Comparison of ENCODE assay signal across 20 mouse cellular contexts in the genomic region with DNA sequence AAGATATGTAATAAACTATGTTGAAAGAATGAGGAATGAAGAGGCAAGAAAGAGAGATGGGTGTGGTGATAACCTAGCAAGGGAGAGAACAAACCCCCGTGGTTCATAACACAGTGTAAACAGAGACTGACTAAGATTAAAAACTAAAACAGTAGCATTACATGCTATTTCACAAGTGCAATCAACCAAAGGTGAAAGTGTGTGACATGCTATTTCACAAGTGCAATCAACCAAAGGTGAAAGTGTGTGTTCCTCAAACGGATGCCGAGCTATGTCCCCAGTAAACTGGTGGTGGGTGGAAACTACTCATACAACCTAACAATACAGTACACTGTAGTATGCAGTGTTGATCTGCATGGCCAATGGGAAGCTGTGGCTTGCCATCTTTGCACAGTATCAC.
"Had no signal": no experiment of that assay in that cellular context is flagged by ENCODE, and none has a peak within 500 bp of the region (broad histone marks: within the 10 kb centered on the region; RNA-seq: fewer than 3 reads in every experiment).

No protein-coding gene starts in this region.

- H3K9me3 ChIP-seq: lung, embryonic 15.5 days; midbrain, embryonic 10.5 days; midbrain, embryonic 12.5 days; neural tube, embryonic 13.5 days; neural tube, embryonic 15.5 days; stomach, embryonic 15.5 days had no signal

- ATAC-seq: lung, postnatal 0 days; midbrain, embryonic 16.5 days had no signal

- H3K4me2 ChIP-seq: lung, embryonic 15.5 days; midbrain, embryonic 12.5 days; neural tube, embryonic 13.5 days; neural tube, embryonic 15.5 days; stomach, embryonic 15.5 days had no signal

- H3K36me3 ChIP-seq: lung, embryonic 15.5 days; midbrain, embryonic 10.5 days; stomach, embryonic 15.5 days had no signal

- H3K9ac ChIP-seq: lung, embryonic 15.5 days; midbrain, embryonic 12.5 days; neural tube, embryonic 13.5 days; neural tube, embryonic 15.5 days; stomach, embryonic 15.5 days had no signal

- H3K4me1 ChIP-seq: lung, embryonic 15.5 days; midbrain, embryonic 10.5 days; midbrain, embryonic 12.5 days; neural tube, embryonic 13.5 days; neural tube, embryonic 15.5 days; stomach, embryonic 15.5 days had no signal

- H3K4me3 ChIP-seq: lung, embryonic 15.5 days; midbrain, embryonic 10.5 days; midbrain, embryonic 12.5 days; myocyte; neural tube, embryonic 13.5 days; neural tube, embryonic 15.5 days; stomach, embryonic 15.5 days had no signal

- H3K27ac ChIP-seq: lung, embryonic 15.5 days; midbrain, embryonic 10.5 days; midbrain, embryonic 12.5 days; neural tube, embryonic 13.5 days; neural tube, embryonic 15.5 days; stomach, embryonic 15.5 days; stomach, postnatal 0 days had no signal

- H3K27me3 ChIP-seq: lung, embryonic 15.5 days; midbrain, embryonic 12.5 days; neural tube, embryonic 13.5 days; neural tube, embryonic 15.5 days; stomach, embryonic 15.5 days had no signal

- DNase-seq: lung, adult 2 months; lung, postnatal 4 days; midbrain, embryonic 14.5 days; retina, postnatal 1 day; right cerebral cortex, adult 18-20 months; right cerebral cortex, postnatal 25 days; right cerebral cortex, postnatal 4 days; thymus, adult 2 months; thymus, postnatal 25 days; thymus, postnatal 4 days had no signal
